Mouse (Mus musculus): ENCODE results near the gene 5530401A14Rik.

5530401A14Rik gene

DNA sequence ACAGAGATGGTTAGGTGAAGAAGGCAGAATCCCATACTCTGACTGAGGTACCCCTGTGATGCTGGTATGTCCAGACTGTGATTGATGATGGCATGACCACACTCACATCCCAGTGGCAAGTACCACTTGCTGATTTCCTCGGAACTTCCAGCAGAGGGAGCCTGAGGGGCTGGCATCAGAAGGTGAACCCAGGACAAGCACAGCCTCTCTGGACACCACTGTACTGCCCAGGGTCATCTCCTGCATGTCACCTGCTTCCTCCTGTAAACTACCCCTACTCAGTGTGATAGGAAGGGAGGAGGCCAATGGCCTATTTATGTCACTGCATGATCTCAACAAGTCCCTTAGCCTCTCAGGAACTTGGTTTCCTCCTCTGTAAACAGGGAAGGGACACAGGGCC, 80.5 kb downstream of the 5530401A14Rik start:
- DNase-seq: no peak

GRCm38 (mm10) chr11:81942167-81942566, 81.7 kb downstream of the 5530401A14Rik start:
- no peak for DNase-seq

Data from layer of hippocampus, adult 9-11 months (tissue).